Comparison of ENCODE assay signal across 24 mouse cellular contexts in the genomic region with DNA sequence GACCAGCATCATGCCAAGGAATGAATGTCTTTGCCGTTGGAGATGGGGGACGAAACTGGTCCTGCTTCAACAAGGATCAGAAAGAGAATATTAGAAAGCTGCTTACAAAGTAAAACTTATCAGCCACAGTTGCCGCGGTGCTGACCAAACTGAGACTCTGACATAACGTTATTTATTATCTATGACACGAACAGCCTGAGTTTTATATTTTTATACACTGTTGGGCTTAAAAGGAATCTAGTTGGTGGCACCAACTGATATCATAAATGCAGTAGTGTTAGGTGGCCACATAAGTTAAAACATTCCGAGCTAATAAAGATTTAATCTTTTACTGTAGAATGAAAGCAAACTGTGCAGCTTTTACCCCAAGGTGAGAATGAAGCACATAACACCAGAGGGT. TPM values are rescaled to one million over a fixed set of nuclear protein-coding genes. Genes with fewer than 3 reads are reported as not detected.
DNase-seq lines count a peak whose midpoint lies in the region; ATAC-seq lines count a peak whose summit lies in the region.
"Had no signal": no experiment of that assay in that cellular context is flagged by ENCODE, and none has a peak within 500 bp of the region (broad histone marks: within the 10 kb centered on the region; RNA-seq: fewer than 3 reads in every experiment).

No protein-coding gene starts in this region.

- H3K4me3 ChIP-seq in midbrain, embryonic 11.5 days (ENCODE audit: low read depth, low read length): no peak overlapping the region
- no peak overlapping the region for H3K4me3 ChIP-seq in midbrain, embryonic 16.5 days (ENCODE audit: low read depth, low read length)
- no peak overlapping the region for H3K4me3 ChIP-seq in liver, embryonic 15.5 days (replicated peaks)
- H3K4me3 ChIP-seq: embryonic facial prominence, embryonic 12.5 days had no signal

- no peak overlapping the region for H3K27ac ChIP-seq in midbrain, embryonic 11.5 days (ENCODE audit: low read depth, low read length)
- H3K27ac ChIP-seq in midbrain, embryonic 16.5 days (ENCODE audit: low read length): no peak overlapping the region
- H3K27ac ChIP-seq in liver, embryonic 15.5 days (replicated peaks): peak overlapping the region; percentile 99
- H3K27ac ChIP-seq: embryonic facial prominence, embryonic 12.5 days; midbrain, embryonic 13.5 days had no signal

- no peak for ATAC-seq in midbrain, embryonic 11.5 days (ENCODE audit: low FRiP score)
- ATAC-seq in midbrain, embryonic 16.5 days: no peak
- ATAC-seq in erythroblast, adult 5-6 weeks (replicated peaks; ENCODE audit: low FRiP score, poor library complexity, severe bottlenecking): 0 out of 2 replicates have a peak, but pooled peaks have one; percentile 10
- ATAC-seq in liver, embryonic 15.5 days (ENCODE audit: insufficient read depth): no peak
- ATAC-seq: forebrain, embryonic 14.5 days; hindbrain, postnatal 0 days; intestine, embryonic 16.5 days; midbrain, embryonic 13.5 days had no signal

- H3K4me2 ChIP-seq in midbrain, embryonic 11.5 days: no peak overlapping the region
- H3K4me2 ChIP-seq in midbrain, embryonic 16.5 days (ENCODE audit: low read length): no peak overlapping the region
- peak overlapping the region; percentile 84 for H3K4me2 ChIP-seq in liver, embryonic 15.5 days

- 92% methylated on average over 7 of the region's 7 CpGs for WGBS in midbrain, embryonic 11.5 days
- WGBS in midbrain, embryonic 16.5 days: 95% methylated on average over 7 of the region's 7 CpGs
- 42% methylated on average over 7 of the region's 7 CpGs for WGBS in liver, embryonic 15.5 days (ENCODE audit: insufficient replicate concordance)

- no peaks in the 10 kb centered on the region for H3K27me3 ChIP-seq in midbrain, embryonic 11.5 days (ENCODE audit: control insufficient read depth, insufficient read depth, low read length)
- H3K27me3 ChIP-seq in midbrain, embryonic 16.5 days (ENCODE audit: control insufficient read depth, insufficient read depth, low read depth, low read length): no peaks in the 10 kb centered on the region
- no peaks in the 10 kb centered on the region for H3K27me3 ChIP-seq in liver, embryonic 15.5 days
- H3K27me3 ChIP-seq: embryonic facial prominence, embryonic 12.5 days; midbrain, embryonic 13.5 days had no signal

- no peaks in the 10 kb centered on the region for H3K36me3 ChIP-seq in midbrain, embryonic 11.5 days (ENCODE audit: control insufficient read depth, insufficient read depth, low read length)
- no peaks in the 10 kb centered on the region for H3K36me3 ChIP-seq in midbrain, embryonic 16.5 days (ENCODE audit: control insufficient read depth, insufficient read depth, low read length)
- H3K36me3 ChIP-seq in liver, embryonic 15.5 days (replicated peaks): 0 out of 2 replicates have a peak, but pooled peaks cover 2% of the 10 kb centered on the region
- H3K36me3 ChIP-seq: embryonic facial prominence, embryonic 12.5 days; midbrain, embryonic 13.5 days had no signal

- H3K9ac ChIP-seq in midbrain, embryonic 11.5 days (ENCODE audit: low read length): no peak overlapping the region
- no peak overlapping the region for H3K9ac ChIP-seq in midbrain, embryonic 16.5 days (ENCODE audit: low read depth, low read length)
- no peak overlapping the region for H3K9ac ChIP-seq in liver, embryonic 15.5 days
- H3K9ac ChIP-seq: midbrain, embryonic 13.5 days had no signal

- peak; percentile 47 for DNase-seq in midbrain, embryonic 11.5 days (ENCODE audit: low spot score, missing footprints)
- DNase-seq in MEL-GATA-1-ER (ENCODE audit: extremely low read depth, low read depth): peak; percentile 34
- DNase-seq in left cerebral cortex, adult 9 months (ENCODE audit: low spot score in 2 of 2): no peak
- no peak for DNase-seq in layer of hippocampus, postnatal 25 days (ENCODE audit: extremely low spot score in 1 of 2, low spot score in 1 of 2)
- DNase-seq in left cerebral cortex, postnatal 14 days (ENCODE audit: low spot score in 2 of 2): no peak
- DNase-seq: adrenal gland, postnatal 25 days; cerebellum, adult 2 months; cerebellum, postnatal 25 days; gastrocnemius, postnatal 14 days; heart, adult 11 months; heart, postnatal 10 days; kidney, adult 9 months; kidney, postnatal 14 days; lung, adult 2 months; lung, postnatal 14 days; right cerebral cortex, postnatal 14 days had no signal

- H3K9me3 ChIP-seq in midbrain, embryonic 11.5 days (ENCODE audit: control insufficient read depth, low read length): no peaks in the 10 kb centered on the region
- no peaks in the 10 kb centered on the region for H3K9me3 ChIP-seq in midbrain, embryonic 16.5 days (replicated peaks; ENCODE audit: control insufficient read depth, low read length, poor library complexity, severe bottlenecking)
- H3K9me3 ChIP-seq in liver, embryonic 15.5 days (replicated peaks): no peaks in the 10 kb centered on the region
- H3K9me3 ChIP-seq: embryonic facial prominence, embryonic 12.5 days; midbrain, embryonic 13.5 days had no signal

- H3K4me1 ChIP-seq in midbrain, embryonic 11.5 days (ENCODE audit: control insufficient read depth, insufficient read depth, low read length): peaks cover 6% of the 10 kb centered on the region; the same call in 1 of the 2 replicates
- H3K4me1 ChIP-seq in midbrain, embryonic 16.5 days (ENCODE audit: control insufficient read depth, insufficient read depth, low read length): peaks cover 16% of the 10 kb centered on the region
- H3K4me1 ChIP-seq in liver, embryonic 15.5 days (replicated peaks): peaks cover 31% of the 10 kb centered on the region

- intact Hi-C loops in left cerebral cortex, postnatal 14 days (cut with DNase I): no loop called here

RNA-seq across cellular contexts. Expression of a gene that starts 1.7 kb away (rescaled TPM):
- polyA plus RNA-seq in midbrain, embryonic 11.5 days (2014; fragmentation: Nextera tagmentation; extraction: Ambion mirVana): 42.5 and 46.4 TPM in 2 replicates
- polyA plus RNA-seq in midbrain, embryonic 16.5 days (2015; fragmentation: Nextera tagmentation; extraction: Ambion mirVana): 28.4 and 31.8 TPM in 2 replicates
- 304 and 341 TPM in 2 replicates for total RNA-seq in erythroblast, adult 5-6 weeks (2015; ENCODE audit: low replicate concordance)
- total RNA-seq in erythroblast, adult 5-6 weeks (2017; ENCODE audit: low replicate concordance): 745 and 858 TPM in 2 replicates
- polyA plus RNA-seq in liver, embryonic 15.5 days (2015; fragmentation: Nextera tagmentation; extraction: Ambion mirVana): 23.9 and 25.9 TPM in 2 replicates
- total RNA-seq in layer of hippocampus, postnatal 25 days (2021): 10 to 100 TPM; 18.9 to 21.9 TPM
- total RNA-seq in left cerebral cortex, postnatal 14 days (2021): 10 to 100 TPM; 22.3 TPM

Comparison
In these comparisons a context has a peak if more than half of its experiments do, and no peak if none do; other contexts are left out.
1. DNase-seq: peak in midbrain, embryonic 11.5 days (single experiment) and MEL-GATA-1-ER (single experiment); none in left cerebral cortex, adult 9 months (0 of 2), layer of hippocampus, postnatal 25 days (0 of 2) and left cerebral cortex, postnatal 14 days (0 of 2).
2. RNA of a gene that starts 1.7 kb away (total RNA-seq): 304 to 858 TPM in erythroblast, adult 5-6 weeks; 22.3 TPM in left cerebral cortex, postnatal 14 days and 18.9 to 21.9 TPM in layer of hippocampus, postnatal 25 days; every median in the first group is over 10 times any median in the second.